Comparison of ENCODE assay signal across 9 mouse cellular contexts in the genomic region with DNA sequence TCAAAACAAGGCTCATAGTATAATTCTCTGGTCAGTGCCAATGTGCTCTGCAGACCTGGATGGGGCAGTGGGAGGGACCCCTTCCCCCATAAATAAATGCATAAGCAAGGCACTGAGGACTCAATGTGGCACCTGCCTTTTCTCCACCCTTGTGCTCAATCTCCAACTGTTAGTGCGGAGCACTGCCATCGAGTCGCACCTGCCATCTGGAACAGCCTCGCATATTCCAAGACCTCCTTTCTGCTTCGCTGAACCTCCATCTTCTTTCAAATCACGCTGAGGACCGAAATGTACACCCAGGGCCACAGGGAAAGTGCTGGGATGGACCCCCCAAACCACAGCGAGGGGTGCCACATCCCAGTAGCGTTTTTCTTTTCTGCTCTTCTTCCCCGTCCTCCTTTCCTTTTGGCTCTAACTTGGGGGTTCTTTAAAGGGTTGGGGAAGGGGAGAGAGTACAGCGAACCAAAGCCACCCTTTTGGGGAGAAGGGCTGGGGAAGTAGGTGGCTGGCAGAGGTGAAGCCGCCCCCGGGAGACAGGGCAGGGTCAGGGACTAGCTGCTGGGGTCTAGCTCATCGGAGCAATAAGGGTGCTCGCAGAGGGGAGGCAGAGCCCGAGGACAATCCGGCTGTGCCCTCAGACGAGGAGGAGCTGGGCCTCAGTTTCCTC. TPM values are rescaled to one million over a fixed set of nuclear protein-coding genes. Genes with fewer than 3 reads are reported as not detected.
A peak's percentile ranks its signal among the peaks of the same experiment; 100 is the strongest.
DNase-seq lines count a peak whose midpoint lies in the region; ATAC-seq and TF ChIP-seq lines count a peak whose summit lies in the region.
"Had no signal": no experiment of that assay in that cellular context is flagged by ENCODE, and none has a peak within 500 bp of the region (broad histone marks: within the 10 kb centered on the region; RNA-seq: fewer than 3 reads in every experiment).

No protein-coding gene starts in this region.

- H3K4me2 ChIP-seq in forebrain, embryonic 16.5 days (ENCODE audit: low read length), result peak overlapping the region; percentile 92
- H3K4me2 ChIP-seq in midbrain, embryonic 11.5 days, result peak overlapping the region; percentile 68

- H3K36me3 ChIP-seq in kidney, adult 2 months (ENCODE audit: control insufficient read depth, insufficient read depth, low read length), result no peaks in the 10 kb centered on the region
- H3K36me3 ChIP-seq in forebrain, embryonic 16.5 days (ENCODE audit: control insufficient read depth, insufficient read depth), result no peaks in the 10 kb centered on the region
- H3K36me3 ChIP-seq in midbrain, embryonic 11.5 days (ENCODE audit: control insufficient read depth, insufficient read depth, low read length), result no peaks in the 10 kb centered on the region

- ATAC-seq in forebrain, embryonic 16.5 days, result peak; percentile 2; the same call in 1 of the 2 replicates
- ATAC-seq in midbrain, embryonic 11.5 days (ENCODE audit: low FRiP score), result peak; percentile 7; the same call in 1 of the 2 replicates

- H3K27me3 ChIP-seq in kidney, adult 2 months (replicated peaks; ENCODE audit: control insufficient read depth, insufficient read depth, low read length), result no peaks in the 10 kb centered on the region
- no peaks in the 10 kb centered on the region for H3K27me3 ChIP-seq in forebrain, embryonic 16.5 days (replicated peaks; ENCODE audit: control insufficient read depth, insufficient read depth, low read length)
- H3K27me3 ChIP-seq in midbrain, embryonic 11.5 days (ENCODE audit: control insufficient read depth, insufficient read depth, low read length), result peaks cover 33% of the 10 kb centered on the region
- H3K27me3 ChIP-seq: Patski had no signal

- no peaks in the 10 kb centered on the region for H3K4me1 ChIP-seq in kidney, adult 2 months (ENCODE audit: control insufficient read depth, insufficient read depth, low read length)
- peaks cover 8% of the 10 kb centered on the region; the same call in 1 of the 2 replicates for H3K4me1 ChIP-seq in brown adipose tissue, adult 24 weeks (ENCODE audit: control insufficient read depth, insufficient read depth, insufficient read length, low read length)
- peaks cover 54% of the 10 kb centered on the region for H3K4me1 ChIP-seq in forebrain, embryonic 16.5 days (replicated peaks; ENCODE audit: control insufficient read depth, insufficient read depth, low read length)
- peaks cover 41% of the 10 kb centered on the region for H3K4me1 ChIP-seq in midbrain, embryonic 11.5 days (ENCODE audit: control insufficient read depth, insufficient read depth, low read length)

- no peaks in the 10 kb centered on the region for H3K9me3 ChIP-seq in forebrain, embryonic 16.5 days (ENCODE audit: control insufficient read depth, low read length)
- H3K9me3 ChIP-seq in midbrain, embryonic 11.5 days (ENCODE audit: control insufficient read depth, low read length), result no peaks in the 10 kb centered on the region

- H3K4me3 ChIP-seq in kidney, adult 2 months (ENCODE audit: insufficient read depth, low read depth, low read length), result peak overlapping the region; percentile 65
- H3K4me3 ChIP-seq in brown adipose tissue, adult 24 weeks (ENCODE audit: insufficient read depth, low read depth, low read length), result peak overlapping the region; percentile 50
- H3K4me3 ChIP-seq in forebrain, embryonic 16.5 days (replicated peaks; ENCODE audit: low read length), result peak overlapping the region; percentile 60
- peak overlapping the region; percentile 47 for H3K4me3 ChIP-seq in midbrain, embryonic 11.5 days (ENCODE audit: low read depth, low read length)

- peak overlapping the region; percentile 87 for H3K9ac ChIP-seq in forebrain, embryonic 16.5 days (replicated peaks; ENCODE audit: low read depth, low read length)
- peak overlapping the region; percentile 53 for H3K9ac ChIP-seq in midbrain, embryonic 11.5 days (ENCODE audit: low read length)

- no peak for TF ChIP-seq POLR2A in kidney, adult 2 months (IDR thresholded peaks at IDR 0.05; ENCODE audit: low read depth, low read length)

- DNase-seq in kidney, adult 2 months, result no peak
- DNase-seq in kidney, postnatal 14 days, result no peak
- DNase-seq in midbrain, embryonic 11.5 days (ENCODE audit: low spot score, missing footprints), result no peak
- DNase-seq in adrenal gland, adult 2 months, result no peak
- no peak for DNase-seq in left cerebral cortex, adult 9 months (ENCODE audit: low spot score in 2 of 2)
- no peak for DNase-seq in urinary bladder, adult 18-20 months (ENCODE audit: low spot score in 2 of 2)

- no peak for TF ChIP-seq CTCF in kidney, adult 2 months (conservative IDR thresholded peaks at IDR 0.05; ENCODE audit: insufficient read depth, insufficient read length, low read depth, low read length)

- 28% methylated on average over 18 of the region's 18 CpGs for WGBS in kidney, adult 2 months
- 5% methylated on average over 18 of the region's 18 CpGs for whole genome bisulfite sequencing in forebrain, embryonic 16.5 days
- 8% methylated on average over 18 of the region's 18 CpGs for WGBS in midbrain, embryonic 11.5 days

- H3K27ac ChIP-seq in kidney, adult 2 months (ENCODE audit: insufficient read depth, low read depth, low read length), result no peak overlapping the region
- H3K27ac ChIP-seq in brown adipose tissue, adult 24 weeks (replicated peaks; ENCODE audit: low read depth, low read length), result no peak overlapping the region
- H3K27ac ChIP-seq in forebrain, embryonic 16.5 days (ENCODE audit: low read length), result peak overlapping the region; percentile 96
- peak overlapping the region; percentile 55 for H3K27ac ChIP-seq in midbrain, embryonic 11.5 days (ENCODE audit: low read depth, low read length)

RNA-seq across cellular contexts. Expression of a gene that starts 0.9 kb away (rescaled TPM):
- polyA plus RNA-seq in kidney, adult 2 months (2012; rRNA removed), result not detected in 2 replicates
- polyA plus RNA-seq in brown adipose tissue, adult 24 weeks (2012; ENCODE audit: insufficient read depth, insufficient read length, missing spikeins), result not detected in 2 replicates
- not detected in 2 replicates for polyA plus RNA-seq in forebrain, embryonic 16.5 days (2015; fragmentation: Nextera tagmentation; extraction: Ambion mirVana)
- polyA plus RNA-seq in midbrain, embryonic 11.5 days (2014; fragmentation: Nextera tagmentation; extraction: Ambion mirVana), result not detected in 2 replicates
- total RNA-seq in adrenal gland, adult 2 months (2021), result not detected
- polyA plus RNA-seq in adrenal gland, adult 2 months (2012; rRNA removed), result not detected in 2 replicates
- polyA plus RNA-seq: Patski had no signal

RNA-seq across cellular contexts. Expression of a gene that starts 38.1 kb away (rescaled TPM):
- 11.9 and 14.5 TPM in 2 replicates for polyA plus RNA-seq in kidney, adult 2 months (2012; rRNA removed)
- 3.4 and 7.1 TPM in 2 replicates for polyA plus RNA-seq in brown adipose tissue, adult 24 weeks (2012; ENCODE audit: insufficient read depth, insufficient read length, missing spikeins)
- polyA plus RNA-seq in forebrain, embryonic 16.5 days (2015; fragmentation: Nextera tagmentation; extraction: Ambion mirVana), result 47.8 and 50.4 TPM in 2 replicates
- 19.5 and 19.9 TPM in 2 replicates for polyA plus RNA-seq in midbrain, embryonic 11.5 days (2014; fragmentation: Nextera tagmentation; extraction: Ambion mirVana)
- 10 to 100 TPM; 11.5 to 16.4 TPM for total RNA-seq in adrenal gland, adult 2 months (2021)
- 6.5 and 9.2 TPM in 2 replicates for polyA plus RNA-seq in adrenal gland, adult 2 months (2012; rRNA removed)

Comparison
In these comparisons a context has a peak if more than half of its experiments do, and no peak if none do; other contexts are left out.
1. H3K27ac ChIP-seq: peak in forebrain, embryonic 16.5 days (single experiment) and midbrain, embryonic 11.5 days (single experiment); none in kidney, adult 2 months (single experiment) and brown adipose tissue, adult 24 weeks (single experiment).
2. Peak in every context shown above with its lines, with median percentiles within 50 percentile points of each other: H3K4me3 ChIP-seq.